21 mouse cellular contexts compared by ENCODE assay signal in genomic region chr4:105252571-105253200, GRCm38 (mm10).
DNase-seq lines count a peak whose midpoint lies in the region; ATAC-seq and TF ChIP-seq lines count a peak whose summit lies in the region.
"Had no signal": no experiment of that assay in that cellular context is flagged by ENCODE, and none has a peak within 500 bp of the region (broad histone marks: within the 10 kb centered on the region; RNA-seq: fewer than 3 reads in every experiment).

No protein-coding gene starts in this region.

- no peak overlapping the region for H3K9ac ChIP-seq in lung, postnatal 0 days (replicated peaks; ENCODE audit: low read depth)
- H3K9ac ChIP-seq: embryonic facial prominence, embryonic 15.5 days; heart, embryonic 13.5 days; hindbrain, embryonic 14.5 days; midbrain, embryonic 12.5 days; neural tube, embryonic 13.5 days had no signal

- no peak for TF ChIP-seq CTCF in lung, postnatal 0 days (IDR thresholded peaks at IDR 0.05)

- H3K4me1 ChIP-seq in lung, postnatal 0 days (ENCODE audit: insufficient read depth, low read depth, low read length) = no peaks in the 10 kb centered on the region
- H3K4me1 ChIP-seq: midbrain, embryonic 12.5 days; neural tube, embryonic 13.5 days had no signal

- no peaks in the 10 kb centered on the region for H3K36me3 ChIP-seq in lung, postnatal 0 days (ENCODE audit: insufficient read depth, low read length)
- H3K36me3 ChIP-seq: embryonic facial prominence, embryonic 15.5 days; heart, embryonic 13.5 days; midbrain, embryonic 12.5 days; neural tube, embryonic 13.5 days had no signal

- H3K27ac ChIP-seq in lung, postnatal 0 days (ENCODE audit: low read length) = no peak overlapping the region
- H3K27ac ChIP-seq: embryonic facial prominence, embryonic 15.5 days; heart, embryonic 13.5 days; hindbrain, embryonic 14.5 days; midbrain, embryonic 12.5 days; neural tube, embryonic 13.5 days had no signal

- no peak for ATAC-seq in lung, postnatal 0 days
- peak; percentile 74 to 80; a peak in 3 of 4 replicates for ATAC-seq in hematopoietic stem cell, adult 5-6 weeks (replicated peaks in 1 of 2; ENCODE audit: insufficient read depth in 1 of 2, low FRiP score in 2 of 2, low TSS enrichment in 1 of 2, low read depth in 1 of 2, poor library complexity in 2 of 2, severe bottlenecking in 2 of 2)

- H3K4me2 ChIP-seq in lung, postnatal 0 days (replicated peaks; ENCODE audit: low read depth, low read length) = 0 out of 2 replicates have a peak overlapping the region, but pooled peaks have one; percentile 8
- H3K4me2 ChIP-seq: embryonic facial prominence, embryonic 15.5 days; heart, embryonic 13.5 days; hindbrain, embryonic 14.5 days; liver, embryonic 11.5 days; midbrain, embryonic 12.5 days; neural tube, embryonic 13.5 days had no signal

- WGBS in lung, postnatal 0 days = 35% methylated on average over 5 of the region's 5 CpGs

- H3K27me3 ChIP-seq in lung, postnatal 0 days (replicated peaks; ENCODE audit: insufficient read depth, low read length) = no peaks in the 10 kb centered on the region
- H3K27me3 ChIP-seq: embryonic facial prominence, embryonic 15.5 days; neural tube, embryonic 13.5 days had no signal

- DNase-seq in embryo, embryonic 10.5 days (ENCODE audit: low spot score) = peak; percentile 41
- DNase-seq in embryo, embryonic 11 days = no peak
- no peak for DNase-seq in lung, postnatal 0 days (ENCODE audit: low spot score)
- no peak for DNase-seq in lung, postnatal 4 days
- no peak for DNase-seq in layer of hippocampus, postnatal 14 days (ENCODE audit: low spot score in 2 of 2)
- DNase-seq in natural killer cell, adult 2 months (ENCODE audit: low spot score in 2 of 2) = no peak
- DNase-seq: adrenal gland, adult 8-10 months; cerebellum, adult 9-10 months; kidney, postnatal 4 days; layer of hippocampus, adult 9-11 months; lung, adult 18-20 months; lung, postnatal 36 days; right cerebral cortex, postnatal 14 days; thymus, postnatal 25 days had no signal

- no peaks in the 10 kb centered on the region for H3K9me3 ChIP-seq in lung, postnatal 0 days (ENCODE audit: low read length)
- H3K9me3 ChIP-seq: embryonic facial prominence, embryonic 15.5 days; heart, embryonic 13.5 days; midbrain, embryonic 12.5 days; neural tube, embryonic 13.5 days had no signal

- no peak overlapping the region for H3K4me3 ChIP-seq in lung, postnatal 0 days (ENCODE audit: low read depth, low read length)
- H3K4me3 ChIP-seq: embryonic facial prominence, embryonic 15.5 days; heart, embryonic 13.5 days; midbrain, embryonic 12.5 days; neural tube, embryonic 13.5 days had no signal

- no peak for TF ChIP-seq EP300 in lung, postnatal 0 days (IDR thresholded peaks at IDR 0.05)
